Mouse (Mus musculus) gonadal fat pad, adult 2 months (tissue): ENCODE measurements at regions not wholly inside any gene's neighbourhood (a gene's known extent, or its start where the extent isn't known, plus 50 kb on each side); places are given as distances from the start of the nearest gene placed in this dataset.
A peak's percentile ranks its signal among the peaks of the same experiment; 100 is the strongest.

Source experiments
- DNase-seq: peaks from one replicate; pipeline ENCODE4 v3.0.0-alpha.2; 2012; ENCODE audit warnings: low read depth

DNA sequence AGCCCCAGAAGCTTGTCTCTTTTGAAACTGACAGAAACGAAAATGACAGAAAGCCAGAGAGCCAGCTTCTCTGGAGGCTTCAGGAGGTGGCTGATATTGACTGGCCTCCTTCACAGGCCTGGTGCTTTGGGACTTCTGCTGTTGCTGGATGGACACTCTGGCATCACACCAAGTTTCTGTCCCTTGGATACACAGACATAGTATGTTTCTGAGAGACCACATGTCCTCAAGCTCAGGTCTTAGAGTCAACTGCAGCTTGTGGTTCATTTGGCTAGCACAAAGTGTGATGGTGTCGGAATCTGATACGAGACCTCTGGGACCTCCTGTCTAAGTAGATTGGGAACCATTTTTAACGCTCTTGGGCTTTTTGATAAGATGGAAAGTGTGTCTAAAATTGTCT, 502.0 kb downstream of the Sqor start:
- DNase-seq: no peak

DNA sequence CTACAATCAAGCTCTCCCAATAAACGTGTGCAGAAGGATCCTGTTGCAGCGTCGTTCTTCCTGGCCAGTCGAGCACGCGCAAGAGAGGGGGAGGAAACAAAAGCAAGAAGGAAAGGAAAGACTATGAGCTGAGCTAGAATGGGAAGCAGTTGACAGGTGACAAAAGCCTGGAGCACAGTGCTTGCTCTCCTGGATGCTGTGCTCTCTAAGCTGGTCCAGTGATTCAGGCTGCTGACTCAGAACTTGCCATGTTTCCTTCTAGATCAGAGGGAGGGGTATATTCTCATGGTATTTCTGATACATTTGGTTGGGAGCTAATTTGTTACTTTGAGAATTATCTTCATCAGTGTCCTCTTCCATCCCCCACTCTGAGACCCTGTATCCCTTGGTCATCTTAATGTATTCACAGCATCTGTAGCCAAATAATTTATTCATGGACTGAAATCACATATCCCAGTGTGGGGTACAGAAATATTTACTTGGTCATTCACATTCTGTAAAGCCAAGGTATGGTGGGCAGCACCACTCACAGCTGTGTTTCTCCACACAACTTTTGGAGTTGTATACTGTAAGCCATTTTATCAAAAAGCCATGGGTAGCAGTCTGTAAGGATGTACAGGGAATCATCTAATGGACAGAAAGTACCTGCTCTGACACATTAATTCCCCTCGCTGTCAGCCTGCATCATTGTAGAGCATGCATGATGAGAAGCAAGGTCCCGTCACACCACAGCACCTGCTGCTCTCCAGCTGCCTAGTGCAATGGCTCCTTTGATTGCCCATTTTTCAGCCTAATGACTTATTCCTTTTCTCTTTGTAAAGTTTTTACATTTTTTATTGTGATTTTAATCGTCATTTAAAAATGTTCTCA, 510.1 kb downstream of the Sqor start:
- DNase-seq: no peak

DNA sequence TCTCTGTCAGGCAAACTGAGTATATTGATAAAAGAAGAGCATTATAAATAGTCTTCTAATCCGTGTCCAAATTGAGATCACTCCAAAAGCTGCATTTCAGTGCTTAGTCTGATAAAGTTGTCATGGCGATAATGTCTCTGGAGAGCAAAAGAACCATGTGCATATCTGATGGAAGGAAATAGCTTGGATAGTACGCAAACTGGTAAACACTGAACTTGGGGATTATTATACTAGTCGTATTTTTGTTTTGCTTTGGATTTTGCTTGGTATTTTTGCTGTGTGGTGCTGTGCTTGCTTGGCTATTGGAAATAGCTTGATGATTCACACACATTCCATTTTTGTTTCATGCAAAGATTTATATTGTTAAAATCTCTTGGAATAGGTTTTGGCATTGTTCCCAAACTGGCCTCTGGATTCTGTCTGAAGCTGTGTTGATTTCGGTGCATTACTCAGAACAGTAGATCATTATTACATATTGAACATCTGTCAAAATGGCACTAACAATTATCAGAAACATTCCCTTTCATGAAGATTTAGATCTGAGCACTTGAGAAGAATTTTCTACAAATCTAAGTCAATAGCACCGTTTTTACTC, 510.8 kb downstream of the Sqor start:
- no peak for DNase-seq

DNA sequence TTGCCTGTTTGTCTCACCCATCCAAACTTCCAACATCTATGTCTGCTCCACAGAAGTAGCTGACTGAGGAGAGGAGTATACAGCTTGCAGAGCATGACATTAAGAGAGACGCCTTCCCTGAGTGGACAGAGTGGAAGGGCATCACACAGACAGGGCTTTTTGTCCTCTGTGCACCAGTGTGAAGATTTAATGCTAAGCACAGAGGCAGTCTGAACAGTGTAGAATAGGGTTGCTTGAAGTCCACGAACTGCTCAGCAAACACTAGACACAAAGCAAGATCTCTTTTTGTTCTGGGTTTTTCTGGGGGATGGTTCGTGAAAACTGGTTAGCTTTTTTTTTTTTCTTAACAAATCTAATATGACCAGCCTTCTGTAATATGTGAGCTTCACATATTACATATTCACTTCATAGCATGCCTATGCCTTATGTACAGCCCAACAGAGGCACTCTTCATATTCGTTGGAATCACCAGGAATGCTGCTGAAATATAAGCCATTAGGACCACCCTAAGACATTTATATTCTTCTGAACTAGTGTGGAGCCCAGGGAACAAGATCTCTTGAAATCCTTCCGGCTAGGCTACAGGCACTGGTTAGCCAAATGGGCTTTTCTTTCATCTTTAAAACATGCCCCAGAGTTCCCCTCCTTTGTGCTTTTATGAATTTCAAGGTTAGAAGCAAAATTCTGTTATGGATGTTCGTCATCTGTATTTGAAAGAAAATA, 546.7 kb downstream of the Sqor start:
- DNase-seq: no peak

DNA sequence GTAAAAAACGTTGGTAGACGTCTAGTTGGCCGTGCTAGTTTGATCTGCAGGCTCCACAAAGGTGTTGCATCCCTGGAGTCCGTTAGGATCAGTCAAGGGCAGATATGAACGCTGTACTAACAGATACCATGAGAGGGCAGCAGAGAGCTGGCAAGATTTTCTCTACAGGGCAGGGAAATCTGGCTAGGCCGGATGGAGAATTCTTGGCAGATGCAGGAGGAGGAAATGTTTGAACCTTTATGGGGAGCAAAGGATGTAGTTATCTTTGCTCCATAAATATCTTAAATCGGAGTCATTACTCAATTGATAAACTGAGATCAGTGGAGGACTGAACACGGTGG, 547.2 kb downstream of the Sqor start:
- no peak for DNase-seq

DNA sequence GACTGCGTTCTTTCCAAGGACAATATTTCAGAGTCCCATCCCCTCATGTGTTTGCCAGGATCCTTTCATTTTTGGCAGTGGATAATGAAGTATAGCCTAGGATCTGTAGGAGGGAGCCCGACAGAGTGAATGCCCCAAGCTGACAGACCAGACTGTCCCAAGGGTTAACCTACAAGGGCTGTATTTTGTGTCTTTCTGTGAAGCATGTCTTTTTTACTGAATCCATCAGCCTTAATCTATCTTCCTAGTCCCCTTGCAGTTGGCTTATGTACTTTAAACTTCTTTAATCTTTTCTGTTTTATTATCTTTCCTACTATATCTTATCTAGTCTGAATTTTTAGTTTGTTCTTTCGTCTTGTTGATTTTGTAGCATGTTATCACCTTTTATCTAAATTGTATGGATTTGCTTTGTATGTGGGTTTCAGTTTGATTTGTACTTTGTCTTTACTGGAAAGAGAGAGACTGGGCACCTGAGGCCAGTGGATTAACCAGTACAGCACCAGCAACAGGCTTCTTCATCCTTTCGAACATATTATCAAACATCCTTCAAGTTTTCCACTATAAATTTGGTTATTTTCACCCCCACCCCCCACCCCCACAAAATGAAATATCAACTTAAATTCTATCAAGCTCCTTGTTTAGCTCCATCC, 555.5 kb downstream of the Sqor start:
- DNase-seq: no peak

DNA sequence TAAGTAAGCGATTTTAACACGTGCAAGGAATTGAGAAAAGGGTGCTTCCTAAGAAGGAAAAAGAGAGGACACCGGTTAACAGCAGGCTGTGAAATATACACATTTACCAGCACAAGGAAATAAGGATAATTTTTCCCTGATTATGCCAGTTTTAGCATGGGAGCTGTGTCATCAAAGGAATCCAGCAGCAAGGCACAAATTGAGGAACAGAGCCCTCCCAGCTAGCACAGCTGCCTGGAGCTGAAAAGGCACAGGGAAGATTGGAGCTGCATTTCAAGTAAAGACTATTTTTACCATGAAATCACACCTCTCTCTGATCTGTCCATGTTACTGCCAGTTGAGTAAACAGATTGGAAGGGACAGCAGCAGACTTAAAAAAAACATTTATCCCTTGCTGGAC, 558.7 kb downstream of the Sqor start:
- DNase-seq: no peak

DNA sequence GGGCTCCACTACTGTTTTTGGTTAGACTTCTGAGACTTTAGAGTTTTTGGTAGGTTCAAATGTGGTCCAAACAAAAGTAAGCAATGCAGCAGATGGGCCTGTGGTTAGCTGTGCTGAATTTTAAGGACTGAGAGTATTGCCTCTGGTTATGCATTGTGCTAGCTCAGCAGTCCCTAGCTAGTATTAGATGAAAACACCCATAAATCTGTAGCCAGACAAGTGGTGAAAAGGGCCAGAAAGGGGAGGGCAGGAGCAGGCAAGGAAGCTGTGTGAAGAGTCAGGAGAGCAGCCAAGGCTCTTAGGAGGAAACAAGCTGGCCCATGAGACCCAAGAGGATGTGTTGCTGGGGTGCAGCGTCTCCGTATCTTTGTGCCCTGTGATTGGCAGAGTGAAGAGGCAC, 559.9 kb downstream of the Sqor start:
- no peak for DNase-seq

DNA sequence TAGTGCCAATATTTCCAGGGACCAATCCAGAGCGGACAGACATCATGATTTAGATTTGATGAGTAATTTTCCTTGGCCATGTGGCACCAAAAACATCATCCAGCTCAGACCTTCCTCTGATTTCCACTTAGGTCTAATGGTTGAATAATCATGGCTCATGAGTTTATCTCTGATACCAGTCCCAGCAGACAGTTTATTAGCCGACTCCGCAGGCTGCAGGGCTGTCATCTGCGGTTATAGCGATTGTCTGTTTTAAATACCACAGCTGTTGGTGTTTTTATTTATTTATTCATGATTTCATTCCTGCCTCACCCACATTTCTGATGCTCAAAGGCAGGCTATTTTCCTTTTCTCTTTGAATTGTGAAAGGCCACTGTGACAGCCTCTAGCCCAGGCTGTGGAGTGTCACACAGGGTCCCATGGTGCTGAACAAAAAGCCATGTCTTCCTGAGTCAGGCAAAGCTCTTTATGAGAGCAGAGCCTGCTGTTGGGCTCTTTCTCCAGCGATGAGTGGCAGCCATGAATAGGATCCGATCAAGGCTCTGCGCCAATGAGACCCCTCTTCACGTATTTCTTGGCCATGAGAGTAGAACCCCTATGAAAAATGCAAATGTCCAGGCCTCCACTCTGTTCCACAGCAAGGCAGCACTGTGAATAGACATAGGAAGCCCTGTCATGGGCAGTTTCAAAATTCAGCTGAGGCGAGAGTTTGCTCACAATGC, 584.7 kb downstream of the Sqor start:
- no peak for DNase-seq

DNA sequence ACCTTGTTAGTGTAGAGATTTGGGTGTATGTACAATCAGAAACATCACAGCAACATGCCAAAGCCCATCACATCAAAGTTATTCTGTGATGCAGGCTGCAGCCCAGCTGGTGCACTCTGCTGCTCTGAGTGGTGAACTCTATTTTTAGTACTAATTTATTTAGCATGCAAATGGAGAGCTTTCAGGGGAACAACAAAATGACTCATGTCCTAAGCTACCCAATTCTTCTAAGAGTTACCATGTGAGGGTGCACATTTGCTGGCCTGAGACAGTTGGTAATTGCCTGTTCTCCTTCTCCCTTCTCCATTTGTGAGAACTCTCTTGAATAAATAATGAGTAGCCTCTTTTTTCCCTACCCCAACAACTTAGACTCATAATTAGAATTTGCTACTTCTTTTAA, 599.2 kb downstream of the Sqor start:
- no peak for DNase-seq

DNA sequence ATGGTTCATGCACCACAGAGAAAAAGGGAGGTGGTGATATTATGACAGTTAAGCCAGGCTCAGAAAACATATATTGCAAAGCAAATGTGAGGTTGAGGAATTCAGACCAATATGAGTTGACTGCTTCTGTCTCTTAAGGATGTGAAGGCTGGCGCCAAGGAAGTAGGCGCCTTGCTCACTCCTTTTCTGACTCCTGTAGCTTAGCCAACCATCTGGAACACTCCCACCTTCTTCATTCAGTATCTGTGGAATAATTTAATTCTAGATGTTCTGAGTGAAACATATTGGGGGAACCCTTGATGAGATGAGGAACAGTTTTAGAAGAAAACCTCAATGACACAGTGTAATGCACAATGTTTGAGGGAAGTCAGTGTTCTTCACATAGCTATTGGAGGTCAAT, 601.5 kb downstream of the Sqor start:
- DNase-seq: no peak

DNA sequence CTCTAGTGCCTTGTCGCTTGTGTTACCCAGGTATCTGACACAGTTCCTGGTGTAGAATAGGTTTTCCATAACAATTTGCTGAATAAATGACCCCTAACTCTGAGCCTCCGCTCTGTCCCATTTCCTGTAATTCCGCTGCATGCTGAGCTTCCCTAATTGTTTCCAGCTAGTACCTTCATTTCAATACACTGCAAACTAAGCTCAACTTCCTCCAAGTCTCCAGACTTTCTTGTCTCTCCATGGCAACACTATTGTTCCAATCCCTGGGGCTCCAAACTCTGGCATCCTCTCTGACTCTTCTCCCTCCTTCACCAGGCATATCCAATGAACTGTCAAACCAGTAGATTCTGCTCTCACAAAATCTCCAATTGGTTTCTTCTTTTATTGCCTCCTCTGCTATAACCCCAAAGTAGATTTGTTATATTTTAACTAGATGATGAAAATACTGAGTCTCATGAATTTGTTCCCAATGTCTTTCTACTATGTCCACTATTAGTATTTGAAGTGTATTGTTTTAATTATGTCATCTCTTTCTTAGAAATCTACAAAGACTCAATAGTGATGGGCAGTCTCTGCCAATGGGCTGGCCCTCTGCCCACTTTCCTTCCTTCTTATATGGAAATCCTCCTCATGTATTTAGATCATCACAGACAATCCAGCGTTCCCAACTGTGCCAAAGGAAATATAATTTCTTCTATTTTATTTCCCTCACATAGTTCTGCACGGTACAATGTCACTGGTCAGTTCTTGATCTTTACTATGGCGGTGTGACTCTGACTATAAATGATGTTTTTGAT, 620.8 kb downstream of the Sqor start:
- DNase-seq: no peak

DNA sequence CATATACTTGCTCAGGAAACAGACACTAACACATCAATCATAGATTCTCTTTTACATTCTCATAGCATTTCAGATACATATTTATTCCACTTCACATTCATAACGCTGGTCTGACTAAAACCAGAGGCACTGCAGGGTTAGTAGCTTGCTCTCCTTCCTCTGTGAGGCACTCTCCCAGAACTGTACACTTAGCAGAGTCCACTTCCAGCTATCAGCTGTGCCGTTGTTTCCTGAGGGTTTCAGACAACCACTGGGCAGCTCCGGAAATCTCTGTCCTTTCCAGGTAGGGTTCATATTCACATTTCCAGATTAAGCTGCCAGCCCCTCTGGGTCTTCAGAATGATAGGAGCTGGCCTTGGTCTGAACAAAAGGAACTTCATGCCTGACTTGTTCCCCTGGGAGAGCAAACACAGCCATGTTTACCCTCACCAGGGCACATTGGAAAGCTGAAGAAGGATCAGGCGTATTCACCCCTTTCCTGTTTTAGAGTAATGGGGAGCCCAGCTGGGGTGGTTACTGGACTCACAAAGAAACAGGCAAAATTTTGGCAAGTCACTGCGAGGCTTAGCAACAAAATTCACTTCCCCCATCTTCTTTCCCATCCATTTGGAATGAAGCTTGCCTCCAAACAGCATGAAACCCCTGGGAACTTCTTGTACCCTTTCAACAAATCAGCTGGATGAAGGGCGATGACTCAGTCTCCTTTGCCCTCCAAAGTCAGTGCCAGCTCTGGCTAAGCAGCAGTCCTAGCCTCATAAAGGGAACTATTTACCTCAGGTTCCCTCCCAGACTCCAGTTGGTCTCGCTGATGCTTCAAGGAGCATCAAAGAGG, 622.0 kb downstream of the Sqor start:
- DNase-seq: no peak

DNA sequence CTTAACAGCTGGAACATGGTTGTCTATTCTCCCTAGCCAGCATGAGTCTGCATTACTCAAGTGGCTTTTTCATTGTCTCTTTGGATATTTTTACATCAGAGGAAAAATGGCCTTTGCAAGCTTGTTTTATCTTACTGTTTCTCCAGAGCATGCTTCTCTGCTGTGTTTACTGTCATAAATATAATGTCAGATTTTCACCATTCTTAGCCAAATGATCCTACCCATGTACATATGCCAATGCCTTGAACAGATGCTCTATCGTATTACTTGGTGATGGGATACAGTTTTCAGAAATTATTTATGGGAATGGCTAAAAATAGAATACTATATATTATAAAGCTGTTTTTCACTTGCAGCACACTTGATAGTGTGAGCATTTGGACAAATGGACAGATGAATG, 625.9 kb downstream of the Sqor start:
- no peak for DNase-seq

DNA sequence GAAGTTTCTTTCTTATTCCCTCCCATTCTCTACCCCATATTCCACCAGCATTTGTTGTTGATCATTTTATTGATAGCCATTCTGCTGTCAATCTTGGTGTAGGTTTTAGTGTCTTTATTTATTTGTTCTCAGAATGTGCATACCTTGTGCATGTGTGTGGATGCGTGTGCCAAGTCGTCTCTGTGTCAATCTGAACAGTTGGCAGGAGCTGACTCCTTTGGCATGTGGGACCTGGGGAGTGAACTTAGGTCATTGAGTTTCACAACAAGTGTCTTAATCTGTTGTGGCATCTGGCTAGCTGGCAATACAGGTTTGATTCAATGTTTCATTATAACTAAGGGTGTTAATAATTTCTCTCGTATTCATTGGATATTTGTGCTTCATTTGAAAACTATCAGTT, 629.3 kb downstream of the Sqor start:
- DNase-seq: peak; percentile 70

DNA sequence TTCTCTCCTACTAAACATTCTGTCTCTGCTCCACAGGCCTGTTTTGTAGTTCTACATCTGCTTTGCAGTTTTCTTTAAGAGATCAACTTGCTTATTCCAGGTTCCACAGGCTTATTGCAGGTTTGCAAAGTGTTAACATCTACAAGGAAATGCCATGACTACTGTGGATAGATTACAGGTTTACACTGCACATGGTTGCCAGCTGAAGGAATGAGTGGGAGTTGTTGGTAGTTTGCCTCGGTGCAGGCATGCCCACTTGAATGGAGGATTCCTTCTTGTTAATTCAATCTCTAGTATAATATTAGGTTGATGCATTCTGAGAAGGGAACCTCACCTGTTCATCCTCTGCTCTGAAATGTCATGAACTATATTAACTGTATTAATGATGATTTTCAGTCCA, 632.5 kb downstream of the Sqor start:
- DNase-seq: no peak

DNA sequence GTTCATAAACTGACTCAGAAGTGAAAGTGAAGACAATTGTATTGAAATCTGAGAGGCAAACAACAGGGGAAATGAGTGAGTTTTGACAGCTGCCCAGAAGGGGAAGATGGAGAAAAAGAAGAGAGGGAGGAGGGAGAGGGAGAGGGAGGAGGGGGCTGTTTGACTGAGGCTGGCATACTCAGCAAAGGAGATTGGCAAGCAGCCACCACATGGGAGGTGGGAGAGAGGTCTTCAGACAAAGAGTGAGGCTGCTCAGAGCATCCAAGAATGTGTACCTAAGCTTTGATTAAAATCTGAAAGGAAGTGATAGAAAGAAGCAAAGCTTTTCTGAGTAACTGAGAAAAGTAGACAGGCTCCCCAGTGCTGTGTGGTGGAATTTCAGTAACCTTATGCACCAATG, 636.0 kb downstream of the Sqor start:
- DNase-seq: no peak

DNA sequence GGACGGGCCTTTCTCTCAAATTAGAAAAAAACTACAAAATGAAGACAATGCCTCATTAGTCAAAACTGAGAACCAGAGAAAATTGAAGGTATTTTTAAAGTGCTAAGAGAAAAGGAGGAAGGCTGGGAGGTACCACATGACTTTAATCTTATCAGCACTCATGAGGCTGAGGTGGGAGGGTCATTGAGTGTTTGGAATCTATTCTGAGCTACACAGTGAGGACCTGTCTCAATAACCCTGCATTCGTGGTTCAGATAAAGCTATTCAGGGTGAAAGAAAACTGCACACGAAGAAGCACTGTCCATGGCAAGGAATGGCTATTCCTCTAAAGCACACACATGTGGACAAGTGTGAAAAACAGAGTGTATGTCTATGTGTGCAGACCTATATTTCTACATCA, 644.0 kb downstream of the Sqor start:
- no peak for DNase-seq

DNA sequence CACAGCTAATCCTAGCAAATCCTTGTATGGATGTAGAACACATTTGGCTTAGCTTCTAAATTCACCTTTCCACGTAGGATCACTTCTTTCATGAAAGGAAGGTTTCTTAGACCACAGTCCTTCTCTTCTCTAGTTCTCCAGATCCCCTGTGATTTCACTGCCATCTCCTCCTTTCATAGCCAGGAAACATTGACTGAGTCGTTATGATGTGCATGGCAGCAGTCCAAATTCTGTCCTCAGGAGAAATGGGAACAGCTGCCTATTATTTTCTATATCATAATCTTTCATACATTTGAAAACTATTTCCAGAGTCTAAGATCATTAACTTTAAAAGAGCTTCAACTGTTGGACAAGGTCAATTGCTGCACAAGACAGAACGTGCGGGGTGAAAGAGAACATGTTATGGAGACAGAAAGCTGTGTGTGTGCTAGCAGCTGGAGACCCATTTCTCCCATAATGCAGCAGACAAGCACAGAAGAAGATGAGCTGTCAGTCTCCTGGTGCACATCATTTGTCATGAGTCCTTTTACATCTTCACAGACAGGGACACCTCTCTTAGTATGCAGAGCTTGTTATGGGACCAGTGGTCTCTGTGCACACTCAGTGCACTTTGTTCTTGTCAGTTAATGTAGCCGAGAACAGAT, 631.6 kb upstream of the Sema6d start:
- no peak for DNase-seq

DNA sequence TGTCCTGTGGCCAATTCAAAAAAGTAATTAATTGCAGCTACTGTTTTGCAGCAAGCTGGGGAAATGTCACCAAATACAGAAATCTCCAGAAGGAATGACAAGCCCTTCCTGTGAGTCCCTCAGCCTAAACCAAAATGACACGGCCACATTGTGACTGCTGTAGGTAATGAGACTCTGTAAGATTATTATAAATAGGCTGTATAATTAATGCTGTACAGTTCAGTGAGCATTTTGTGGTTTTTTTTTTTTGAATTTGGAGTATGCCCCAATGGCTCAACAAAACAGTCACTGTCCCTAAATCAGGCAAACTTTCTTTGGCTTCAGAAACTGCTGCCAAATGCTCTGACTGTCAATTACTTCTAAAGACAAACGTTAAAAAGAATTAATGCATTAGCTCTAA, 615.9 kb upstream of the Sema6d start:
- DNase-seq: no peak
